ENCODE assay signal across 8 mouse cellular contexts in the genomic region with DNA sequence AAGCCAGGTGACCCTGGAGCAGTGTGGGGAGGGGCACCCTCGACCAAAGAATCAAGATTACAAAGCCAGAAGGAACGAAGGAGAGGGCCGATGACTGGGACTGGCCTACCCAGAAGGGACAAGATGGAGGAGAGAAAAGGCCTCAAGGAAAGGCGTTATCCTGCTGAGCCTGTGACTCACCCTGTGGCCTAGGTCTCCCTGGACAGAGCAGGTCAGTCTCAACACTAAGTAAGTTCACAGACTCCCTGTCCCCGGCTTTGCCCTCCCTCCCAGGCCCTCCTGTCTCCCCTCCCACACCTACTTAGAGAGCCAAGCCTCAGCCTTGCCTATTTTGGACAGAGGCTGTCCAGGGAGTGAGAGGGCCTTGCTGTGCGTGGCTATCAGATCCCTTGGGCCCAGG. TPM values are rescaled to one million over a fixed set of nuclear protein-coding genes. Genes with fewer than 3 reads are reported as not detected.
DNase-seq lines count a peak whose midpoint lies in the region; ATAC-seq and TF ChIP-seq lines count a peak whose summit lies in the region.

Gene Csrp1 (plus strand): TSS at position 79 of the 400 bp plus-strand sequence.

- no peaks in the 10 kb centered on the region for H3K36me3 ChIP-seq in kidney, adult 2 months (ENCODE audit: control insufficient read depth, insufficient read depth, low read length)
- H3K36me3 ChIP-seq in hindbrain, embryonic 16.5 days (ENCODE audit: control insufficient read depth, insufficient read depth, low read length): no peaks in the 10 kb centered on the region
- no peaks in the 10 kb centered on the region for H3K36me3 ChIP-seq in macrophage (ENCODE audit: inconsistent target)

- H3K9me3 ChIP-seq in hindbrain, embryonic 16.5 days (ENCODE audit: control insufficient read depth, low read length): no peaks in the 10 kb centered on the region

- H3K4me2 ChIP-seq in hindbrain, embryonic 16.5 days (ENCODE audit: low read length): peak within 1 kb of the TSS; percentile 27

- no peak within 1 kb of the TSS for H3K27ac ChIP-seq in kidney, adult 2 months (ENCODE audit: insufficient read depth, low read depth, low read length)
- no peak within 1 kb of the TSS for H3K27ac ChIP-seq in hindbrain, embryonic 16.5 days (ENCODE audit: low read depth, low read length)
- H3K27ac ChIP-seq in macrophage: no peak within 1 kb of the TSS

- DNase-seq in kidney, adult 2 months: no peak
- DNase-seq in kidney, adult 8-10 months: no peak
- DNase-seq in adrenal gland, adult 8-10 months: no peak
- no peak for DNase-seq in gastrocnemius, adult 8-10 months (ENCODE audit: low spot score in 2 of 2)
- DNase-seq in cerebellum, postnatal 25 days: no peak
- DNase-seq in ovary, postnatal 10 days (ENCODE audit: low spot score): no peak

- TF ChIP-seq POLR2A in kidney, adult 2 months (IDR thresholded peaks at IDR 0.05; ENCODE audit: low read depth, low read length): no peak

- ATAC-seq in hindbrain, embryonic 16.5 days: 0 out of 2 replicates have a peak, but pooled peaks have one; percentile 24

- 62% methylated on average over 6 of the region's 6 CpGs for WGBS in kidney, adult 2 months
- WGBS in hindbrain, embryonic 16.5 days: 73% methylated on average over 6 of the region's 6 CpGs
- WGBS in macrophage (ENCODE audit: missing documents): 52% methylated on average over 6 of the region's 6 CpGs

- H3K4me3 ChIP-seq in kidney, adult 2 months (ENCODE audit: insufficient read depth, low read depth, low read length): no peak within 1 kb of the TSS
- no peak within 1 kb of the TSS for H3K4me3 ChIP-seq in hindbrain, embryonic 16.5 days (ENCODE audit: low read length)
- no peak within 1 kb of the TSS for H3K4me3 ChIP-seq in macrophage (ENCODE audit: inconsistent target)

- H3K27me3 ChIP-seq in kidney, adult 2 months (replicated peaks; ENCODE audit: control insufficient read depth, insufficient read depth, low read length): no peaks in the 10 kb centered on the region
- no peaks in the 10 kb centered on the region for H3K27me3 ChIP-seq in hindbrain, embryonic 16.5 days (replicated peaks; ENCODE audit: control insufficient read depth, insufficient read depth, low read length)

- peaks cover 7% of the 10 kb centered on the region for H3K4me1 ChIP-seq in kidney, adult 2 months (ENCODE audit: control insufficient read depth, insufficient read depth, low read length)
- H3K4me1 ChIP-seq in hindbrain, embryonic 16.5 days (ENCODE audit: control insufficient read depth, insufficient read depth, low read depth, low read length): no peaks in the 10 kb centered on the region

- TF ChIP-seq CTCF in kidney, adult 2 months (conservative IDR thresholded peaks at IDR 0.05; ENCODE audit: insufficient read depth, insufficient read length, low read depth, low read length): no peak

- no peak within 1 kb of the TSS for H3K9ac ChIP-seq in hindbrain, embryonic 16.5 days (ENCODE audit: low read depth, low read length)

- H3K79me2 ChIP-seq in macrophage (ENCODE audit: inconsistent target): no peaks in the 10 kb centered on the region

RNA-seq across cellular contexts. Expression of gene Csrp1, which starts in this region (rescaled TPM):
- 122 and 124 TPM in 2 replicates for polyA plus RNA-seq in kidney, adult 2 months (2012; rRNA removed)
- total RNA-seq in adrenal gland, adult 8-10 months (2022): 100 to 1,000 TPM in 1 of 4 experiments, 10 to 100 TPM in 3; 92.3 to 122 (median 99.0) TPM
- 10 to 100 TPM; 17.2 to 24.8 (median 23.2) TPM for total RNA-seq in gastrocnemius, adult 8-10 months (2022)
- 20.6 and 23.7 TPM in 2 replicates for polyA plus RNA-seq in hindbrain, embryonic 16.5 days (2015; fragmentation: Nextera tagmentation; extraction: Ambion mirVana)
- 10 to 100 TPM; 16.8 to 68.0 (median 25.6) TPM for total RNA-seq in macrophage (2018; cell fraction: chromatin; rRNA removed)
- total RNA-seq in macrophage (2018; cell fraction: cytosol; rRNA removed): 100 to 1,000 TPM; 145 to 243 (median 187) TPM
- 100 to 1,000 TPM in 7 of 26 experiments, 10 to 100 TPM in 19; 50.8 to 118 (median 81.4) TPM for total RNA-seq in macrophage (2018; cell fraction: nucleus; rRNA removed)
- polyA plus RNA-seq in macrophage (2018): 110 to 227 TPM (median 177 TPM) in 3 replicates
